Mouse (Mus musculus) cerebellum, adult 18-20 months (tissue): ENCODE measurements around the gene Ildr2.

ENCODE experiments used
- DNase-seq, 2 experiments: peaks; one replicate each; pipeline ENCODE4 v3.0.0; 2021

Ildr2 gene

DNA sequence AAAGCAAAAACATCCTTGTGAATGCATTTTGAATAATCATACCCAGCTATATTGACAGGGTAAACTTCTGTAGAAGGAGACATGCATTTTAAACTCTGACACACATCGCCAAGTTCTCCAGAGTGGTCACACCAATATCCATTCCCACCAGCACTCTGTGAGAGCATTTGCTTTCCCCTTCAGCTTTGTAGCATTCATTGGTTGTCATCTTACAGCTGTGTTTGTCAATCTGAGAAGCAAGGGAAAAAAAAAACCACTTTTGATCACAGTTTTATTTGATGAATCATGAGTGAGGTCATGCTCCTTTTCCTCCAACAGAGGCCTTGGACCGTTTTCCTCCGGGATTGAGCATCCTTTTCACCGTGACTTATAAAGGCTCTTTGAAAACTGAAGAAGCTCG lies 89.6 kb downstream of the Ildr2 start:
- DNase-seq = no peak

GRCm38 (mm10) chr1:166344300-166345077 lies 90.5 kb downstream of the Ildr2 start:
- no peak for DNase-seq

- DNase-seq = no peak
These were observed 91.7 kb downstream of the Ildr2 start for GRCm38 (mm10) chr1:166345602-166346001.

DNA sequence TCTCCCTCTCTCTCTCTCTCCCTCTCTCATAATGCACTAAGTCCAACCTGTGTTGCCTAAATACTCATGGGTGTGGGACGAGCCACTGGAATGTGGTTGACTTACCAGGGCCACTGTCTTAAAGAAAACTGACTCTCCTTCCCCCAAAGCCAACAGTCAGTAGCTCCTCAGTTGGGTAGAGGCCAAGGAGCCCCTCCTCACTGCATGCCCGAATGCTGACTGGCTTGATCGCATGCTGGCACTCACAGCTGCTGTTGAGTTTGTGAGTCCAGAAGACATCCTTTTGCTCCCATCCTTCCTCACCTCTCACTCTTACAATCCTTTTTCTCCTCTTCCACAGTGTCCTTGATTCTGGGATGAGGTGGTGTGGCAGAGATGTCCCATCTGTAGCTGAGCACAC lies 93.0 kb downstream of the Ildr2 start:
- DNase-seq = no peak

- no peak for DNase-seq
These were observed 95.4 kb downstream of the Ildr2 start for GRCm38 (mm10) chr1:166349341-166349740.

- no peak for DNase-seq
These were observed 95.8 kb downstream of the Ildr2 start for GRCm38 (mm10) chr1:166349751-166350150.

DNA sequence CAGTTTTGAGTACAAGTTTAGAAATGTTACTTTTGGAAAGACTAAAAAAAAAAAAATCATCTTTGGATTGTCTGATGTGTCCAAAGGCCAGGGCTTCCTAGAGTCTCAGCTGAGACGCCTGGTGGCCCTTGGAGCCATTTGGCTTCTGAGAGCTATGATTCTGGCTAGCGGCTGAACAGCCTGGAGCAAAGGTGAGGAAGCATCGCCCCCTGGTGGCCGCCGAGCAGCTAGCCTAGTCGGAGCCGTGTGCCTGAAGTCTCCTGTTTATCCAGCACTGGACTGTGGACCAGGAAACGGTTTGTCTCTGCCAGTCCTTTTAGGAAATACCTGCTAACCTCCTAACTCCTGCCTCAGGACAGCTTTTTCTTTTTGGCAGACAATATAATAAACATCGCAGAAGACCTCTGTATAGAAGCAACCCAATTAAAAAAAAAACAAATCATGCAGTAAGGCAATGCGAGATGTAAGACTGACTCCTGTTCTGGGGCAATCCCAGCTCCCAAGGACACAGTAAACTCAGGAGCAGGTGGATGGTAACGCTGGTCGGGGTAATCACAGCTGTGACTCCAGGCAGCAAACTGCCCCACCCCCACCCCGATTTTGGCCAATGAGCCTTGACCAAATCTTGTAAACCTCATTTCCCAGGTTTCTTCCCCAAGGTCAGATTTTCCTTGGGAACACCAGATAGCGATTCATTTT lies 106.4 kb downstream of the Ildr2 start:
- peak; percentile 93 to 96 for DNase-seq

DNA sequence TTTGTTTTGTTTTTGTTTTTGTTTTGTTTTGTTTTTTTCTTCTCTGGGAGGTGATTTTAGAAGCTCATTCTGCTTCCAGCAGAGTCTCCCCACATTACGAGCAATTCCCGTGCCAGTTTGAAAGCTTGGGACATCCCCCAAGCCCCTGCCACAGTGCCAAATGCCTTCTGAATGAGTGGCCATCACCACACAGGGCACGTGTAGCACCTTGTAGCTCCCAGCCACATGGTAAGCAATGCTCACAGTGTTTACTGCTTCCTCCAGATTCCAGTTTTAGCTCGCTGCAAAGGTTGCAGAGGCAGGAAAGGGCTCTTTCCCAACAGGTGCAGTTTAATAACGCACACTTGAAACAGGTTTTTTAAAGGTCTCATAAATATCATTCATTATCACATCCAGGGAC lies 107.0 kb downstream of the Ildr2 start:
- DNase-seq = peak; percentile 15 to 24

GRCm38 (mm10) chr1:166361842-166362241 lies 107.9 kb downstream of the Ildr2 start:
- no peak for DNase-seq

DNA sequence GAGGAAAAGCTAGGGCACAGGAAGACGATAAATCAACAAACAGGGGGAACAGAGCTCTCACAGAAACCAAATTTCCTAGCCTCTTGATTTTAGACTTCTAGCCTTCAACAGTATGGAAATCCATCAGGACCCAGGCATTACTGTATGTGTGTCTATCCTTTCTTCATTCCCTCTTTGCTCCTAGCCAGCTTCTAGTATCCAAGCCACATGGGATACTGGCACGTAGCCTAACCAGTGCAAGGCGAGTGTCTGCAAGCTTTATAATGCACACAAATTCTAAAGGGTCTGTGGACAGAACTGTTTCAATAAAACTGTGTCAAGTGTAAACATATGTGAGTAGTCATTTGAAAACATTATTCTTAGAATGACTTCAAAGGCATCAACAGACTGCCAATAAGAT lies 108.7 kb downstream of the Ildr2 start:
- no peak for DNase-seq

DNA sequence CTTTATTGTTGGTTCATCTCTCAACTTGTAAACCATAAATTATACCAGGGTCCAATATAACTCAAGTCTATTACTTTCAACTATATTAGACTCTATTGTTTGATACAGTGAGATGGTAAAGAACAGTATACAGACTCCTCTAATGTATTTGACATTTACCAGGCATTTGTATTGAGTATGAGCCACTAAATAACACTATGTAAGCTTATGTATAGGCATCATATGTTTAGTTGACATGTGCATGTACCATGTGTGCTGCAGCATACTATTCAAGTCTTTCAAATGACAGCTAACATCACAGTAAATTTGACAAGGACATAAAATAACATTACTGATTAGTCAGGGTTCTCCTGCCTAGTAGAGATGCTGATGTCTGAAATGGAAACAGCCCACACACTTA lies 109.2 kb downstream of the Ildr2 start:
- no peak for DNase-seq
